Mouse (Mus musculus): ENCODE measurements around the gene Vmn2r104.

Vmn2r104 gene

GRCm38 (mm10) chr17:20048236-20048635 is at the start of gene Vmn2r104:
Gene Vmn2r104, minus strand, starts transcription at chr17:20048336.
- DNase-seq = no peak

- no peak for DNase-seq
Observed at GRCm38 (mm10) chr17:20074090-20074489, 26.0 kb upstream of the Vmn2r104 start.

DNA sequence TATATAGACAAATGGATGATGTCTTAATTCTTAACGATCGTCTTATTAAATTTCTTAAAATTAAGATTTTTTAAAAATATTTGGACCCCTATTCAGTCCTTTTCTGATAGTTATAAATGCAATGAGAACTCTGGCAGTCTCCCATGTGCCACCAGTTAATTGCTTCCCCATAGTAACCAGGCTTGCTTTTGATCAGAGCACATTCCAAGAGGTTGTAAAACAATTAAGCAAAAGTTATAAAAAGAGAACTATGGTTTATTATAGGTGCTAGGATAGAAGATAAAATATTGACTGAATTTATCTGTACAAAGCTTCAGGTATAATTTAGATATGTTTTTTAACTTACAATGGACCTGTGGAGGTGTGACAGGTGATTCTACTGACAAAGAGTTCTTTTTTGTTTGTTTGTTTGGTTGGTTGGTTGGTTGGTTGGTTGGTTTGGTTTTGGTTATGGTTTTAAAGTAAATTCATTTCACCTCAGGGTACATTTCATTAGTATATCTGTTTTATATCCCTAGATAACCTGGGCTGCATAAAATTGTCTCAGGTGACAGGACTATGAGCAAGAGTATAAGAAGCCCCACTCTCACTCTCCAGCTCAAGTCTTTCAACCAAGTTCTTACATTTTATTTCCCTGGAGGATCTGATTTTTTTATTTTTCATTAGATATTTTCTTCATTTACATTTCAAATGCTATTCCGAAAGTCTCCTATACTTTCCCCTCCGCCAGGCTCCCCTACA is 23.7 kb upstream of the Vmn2r104 start:
- no peak for DNase-seq

All from cerebellum, adult 11 months (tissue).